Mouse (Mus musculus): ENCODE data around the gene Epn1. TPM values are rescaled to one million over a fixed set of nuclear protein-coding genes. Genes with fewer than 3 reads are reported as not detected.

The Epn1 gene
- total and polyA plus RNA-seq, 3 experiments = 75.5 to 147 TPM; not detected in 1

DNA sequence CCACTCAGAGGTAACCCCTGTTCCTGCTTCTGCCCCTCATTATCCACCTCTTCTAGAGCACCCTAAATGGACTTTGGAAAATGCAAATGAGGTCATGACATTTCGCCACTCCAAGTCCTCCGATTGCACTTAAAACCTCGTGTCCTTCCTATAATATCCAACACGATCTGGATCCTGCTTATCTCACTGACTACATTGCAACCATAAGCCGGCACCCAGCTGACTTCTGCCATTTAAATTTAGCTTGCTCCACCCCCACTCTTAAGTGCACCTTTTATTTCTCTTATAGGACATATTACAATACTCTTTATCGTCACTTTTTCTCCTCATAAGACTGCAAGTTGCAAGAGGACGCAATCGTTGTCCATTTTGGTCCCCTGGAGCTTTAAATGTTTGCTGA lies 42.6 kb upstream of the Epn1 start (continued):
- no peak for TF ChIP-seq JUND (IDR thresholded peaks at IDR 0.05; ENCODE audit: low read depth, low read length)
- TF ChIP-seq KAT2A (conservative IDR thresholded peaks at IDR 0.05; ENCODE audit: low read depth, low read length) = no peak
- TF ChIP-seq TAL1 (IDR thresholded peaks at IDR 0.05; ENCODE audit: low read length) = no peak
- TF ChIP-seq SMC3 (IDR thresholded peaks at IDR 0.05; ENCODE audit: low read depth, low read length) = no peak
- TF ChIP-seq USF1 (IDR thresholded peaks at IDR 0.05; ENCODE audit: low read depth, low read length) = peak; percentile 52; the same call in 1 of the 2 replicates
- no peak for TF ChIP-seq EP300 (IDR thresholded peaks at IDR 0.05; ENCODE audit: low read depth in 1 of 2, low read length in 2 of 2)
- no peak for TF ChIP-seq CHD1 (IDR thresholded peaks at IDR 0.05; ENCODE audit: low read depth, low read length)
- TF ChIP-seq TBP (IDR thresholded peaks at IDR 0.05; ENCODE audit: low read depth, low read length) = no peak
- no peak for TF ChIP-seq GABPA (IDR thresholded peaks at IDR 0.05; ENCODE audit: low read depth, low read length)
- no peak for TF ChIP-seq ZKSCAN1 (IDR thresholded peaks at IDR 0.05; ENCODE audit: low read depth, low read length)
- TF ChIP-seq GATA1 (IDR thresholded peaks at IDR 0.05; ENCODE audit: low read depth, low read length) = peak; percentile 54
- TF ChIP-seq MAX (IDR thresholded peaks at IDR 0.05; ENCODE audit: low read length) = 0 out of 2 replicates have a peak, but pooled peaks have one; percentile 47
- no peak for TF ChIP-seq ZNF384 (IDR thresholded peaks at IDR 0.05; ENCODE audit: low read depth, low read length)

GRCm38 (mm10) chr7:5038109-5038732 lies 41.8 kb upstream of the Epn1 start, which contains the start of gene Zfp784:
Gene Zfp784 (minus strand): TSS chr7:5038446.
- H3K9ac ChIP-seq (ENCODE audit: control insufficient read depth, low read depth, low read length, poor library complexity, severe bottlenecking) = peak within 1 kb of the TSS; percentile 91
- peak; percentile 95 for DNase-seq (ENCODE audit: low read depth, low spot score)
- no peak for TF ChIP-seq E2F4 (IDR thresholded peaks at IDR 0.05; ENCODE audit: borderline replicate concordance, low read depth, low read length)
- TF ChIP-seq NELFE (IDR thresholded peaks at IDR 0.05; ENCODE audit: low read depth, low read length) = peak; percentile 74
- TF ChIP-seq BHLHE40 (IDR thresholded peaks at IDR 0.05; ENCODE audit: borderline replicate concordance, low read depth, low read length) = no peak
- TF ChIP-seq MAFK (IDR thresholded peaks at IDR 0.05; ENCODE audit: borderline replicate concordance, low read depth, low read length) = no peak
- no peak for TF ChIP-seq ZKSCAN1 (IDR thresholded peaks at IDR 0.05; ENCODE audit: low read depth, low read length)
- no peak for TF ChIP-seq ZC3H11A (IDR thresholded peaks at IDR 0.05; ENCODE audit: low read depth, low read length)
- no peak for TF ChIP-seq TAL1 (IDR thresholded peaks at IDR 0.05; ENCODE audit: low read length)
- no peak; the same call in 1 of the 2 replicates for TF ChIP-seq TCF12 (IDR thresholded peaks at IDR 0.05; ENCODE audit: low read depth, low read length)
- peak; percentile 78; the same call in 1 of the 2 replicates for TF ChIP-seq MAZ (IDR thresholded peaks at IDR 0.05; ENCODE audit: low read depth, low read length)
- no peak for TF ChIP-seq CHD2 (IDR thresholded peaks at IDR 0.05; ENCODE audit: low read length)
- no peak for TF ChIP-seq RCOR1 (IDR thresholded peaks at IDR 0.05; ENCODE audit: low read depth, low read length)
- TF ChIP-seq MYB (IDR thresholded peaks at IDR 0.05; ENCODE audit: low read depth, low read length) = no peak
- no peak for TF ChIP-seq GABPA (IDR thresholded peaks at IDR 0.05; ENCODE audit: low read depth, low read length)
- no peak for TF ChIP-seq JUND (IDR thresholded peaks at IDR 0.05; ENCODE audit: low read depth, low read length)
- TF ChIP-seq ELF1 (IDR thresholded peaks at IDR 0.05; ENCODE audit: low read depth, low read length) = no peak
- peak; percentile 62; the same call in 1 of the 2 replicates for TF ChIP-seq TBP (IDR thresholded peaks at IDR 0.05; ENCODE audit: low read depth, low read length)
- no peak for TF ChIP-seq ZNF384 (IDR thresholded peaks at IDR 0.05; ENCODE audit: low read depth, low read length)
- TF ChIP-seq ZMIZ1 (IDR thresholded peaks at IDR 0.05; ENCODE audit: low read depth, low read length) = peak; percentile 89; the same call in 1 of the 2 replicates
- TF ChIP-seq ETS1 (IDR thresholded peaks at IDR 0.05; ENCODE audit: low read depth, low read length) = peak; percentile 9; the same call in 1 of the 2 replicates
- peak; percentile 96 for TF ChIP-seq NRF1 (IDR thresholded peaks at IDR 0.05; ENCODE audit: insufficient read depth, low read depth, low read length, poor library complexity, severe bottlenecking)
- TF ChIP-seq MAX (IDR thresholded peaks at IDR 0.05; ENCODE audit: low read length) = no peak
- TF ChIP-seq POLR2AphosphoS5 (IDR thresholded peaks at IDR 0.05; ENCODE audit: borderline replicate concordance, low read depth, low read length) = no peak
- no peak for TF ChIP-seq CHD1 (IDR thresholded peaks at IDR 0.05; ENCODE audit: low read depth, low read length)
- peak; percentile 39; the same call in 1 of the 2 replicates for TF ChIP-seq POLR2AphosphoS2 (IDR thresholded peaks at IDR 0.05; ENCODE audit: low read length)
- no peak for TF ChIP-seq SMC3 (IDR thresholded peaks at IDR 0.05; ENCODE audit: low read depth, low read length)
- no peak for TF ChIP-seq MEF2A (IDR thresholded peaks at IDR 0.05; ENCODE audit: extremely low read depth, insufficient replicate concordance, low read depth, low read length, poor library complexity, severe bottlenecking)
- no peak for TF ChIP-seq EP300 (IDR thresholded peaks at IDR 0.05; ENCODE audit: low read depth in 1 of 2, low read length in 2 of 2)
- TF ChIP-seq RAD21 (IDR thresholded peaks at IDR 0.05; ENCODE audit: low read depth, low read length) = no peak

More at GRCm38 (mm10) chr7:5038109-5038732, 41.8 kb upstream of the Epn1 start, which contains the start of gene Zfp784:
- Histone ChIP-seq H3K9me3 (replicated peaks; ENCODE audit: insufficient read depth, low read length) (no peaks in the 10 kb centered on the region), H3K27ac (ENCODE audit: control insufficient read depth, low read depth, low read length) (peak within 1 kb of the TSS; percentile 91), H3K36me3 (ENCODE audit: control insufficient read depth in 1 of 2, insufficient read depth in 2 of 2, low read length in 2 of 2) (no peaks in the 10 kb centered on the region; a peak in 2 of 4 replicates), H3K27me3 (ENCODE audit: control insufficient read depth in 1 of 2, insufficient read depth in 2 of 2, low read length in 2 of 2) (no peaks in the 10 kb centered on the region), H3K4me3 (ENCODE audit: control insufficient read depth in 1 of 2, insufficient read depth in 1 of 2, low read depth in 2 of 2, low read length in 2 of 2) (peak within 1 kb of the TSS; percentile 93), H3K4me1 (ENCODE audit: control insufficient read depth in 1 of 2, insufficient read depth in 2 of 2, low read length in 2 of 2) (peaks cover 0 to 5% of the 10 kb centered on the region in 2 experiments; a peak in 2 of 4 replicates), H3K79me2 (ENCODE audit: control insufficient read depth, insufficient read depth, low read length, poor library complexity) (no peaks in the 10 kb centered on the region; the same call in 1 of the 2 replicates)

Data from MEL (cell line).